Mouse (Mus musculus): ENCODE data around the gene Cnr2.
A peak's percentile ranks its signal among the peaks of the same experiment; 100 is the strongest.

Cnr2 gene

DNA sequence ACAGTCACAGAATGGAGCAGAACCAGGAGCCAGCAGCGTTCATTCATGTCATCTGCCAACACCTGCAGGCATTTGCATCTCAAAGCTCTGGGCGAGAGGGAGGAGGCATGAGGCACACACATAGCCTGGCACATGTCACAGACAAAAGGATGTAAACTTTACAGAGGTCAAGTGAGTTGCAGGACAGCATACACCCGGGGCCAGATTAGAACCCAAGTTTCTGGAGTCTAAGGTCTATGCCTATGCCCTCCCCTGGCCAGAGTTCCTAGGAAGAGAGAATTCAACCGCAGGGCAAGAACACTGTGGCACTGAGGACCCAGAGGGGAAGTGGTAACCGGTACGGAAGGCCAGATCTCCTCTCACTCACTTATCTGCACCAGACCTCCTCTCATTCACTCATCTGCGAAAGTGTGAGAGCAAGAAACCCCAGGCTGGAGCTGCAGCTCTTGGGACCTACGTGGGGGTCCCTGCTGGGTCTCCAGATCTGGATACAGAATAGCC, at the start of gene Cnr2:
TSS of gene Cnr2 (plus strand) at position 324 of the 501 bp plus-strand sequence.
- Histone ChIP-seq H3K4me3 (replicated peaks; ENCODE audit: low read length) (no peak within 1 kb of the TSS), H3K4me1 (replicated peaks; ENCODE audit: low read depth, low read length) (peaks cover 27% of the 10 kb centered on the region), H3K9me3 (ENCODE audit: low read length) (no peaks in the 10 kb centered on the region), H3K36me3 (ENCODE audit: insufficient read depth, low read length) (no peaks in the 10 kb centered on the region), H3K27me3 (ENCODE audit: insufficient read depth, low read length) (peaks cover 2% of the 10 kb centered on the region; the same call in 1 of the 2 replicates)
- no peak for TF ChIP-seq POU5F1 (IDR thresholded peaks at IDR 0.05; ENCODE audit: borderline replicate concordance, low read length)
- no peak for TF ChIP-seq NANOG (IDR thresholded peaks at IDR 0.05; ENCODE audit: borderline replicate concordance, low read length)
- TF ChIP-seq CTCF (conservative IDR thresholded peaks at IDR 0.05; ENCODE audit: low read length), result no peak

DNA sequence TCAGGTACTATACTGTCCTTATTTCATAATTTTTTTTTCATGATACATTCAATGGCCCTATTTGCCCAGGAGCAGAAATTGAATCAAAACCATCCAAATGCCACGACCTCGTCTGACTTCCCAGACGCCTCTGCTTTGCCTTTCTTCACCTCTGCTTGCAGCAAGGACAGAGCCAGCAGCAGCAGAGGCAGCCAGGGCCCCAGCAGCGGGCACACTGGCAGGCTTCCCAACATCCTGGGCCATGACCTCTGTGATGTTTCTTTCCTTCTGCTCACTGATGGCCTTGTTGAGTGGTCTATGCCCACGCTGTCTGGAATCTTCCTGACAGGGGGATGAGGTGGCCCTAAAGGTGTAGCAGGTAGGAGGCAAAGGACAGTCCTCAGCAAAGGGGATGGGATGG, 47.6 kb upstream of the Cnr2 start:
- Histone ChIP-seq H3K27me3 (ENCODE audit: insufficient read depth, low read length) (peaks cover 2% of the 10 kb centered on the region; the same call in 1 of the 2 replicates), H3K36me3 (ENCODE audit: insufficient read depth, low read length) (no peaks in the 10 kb centered on the region), H3K4me1 (replicated peaks; ENCODE audit: low read depth, low read length) (peaks cover 20% of the 10 kb centered on the region), H3K9me3 (ENCODE audit: low read length) (peaks cover 7% of the 10 kb centered on the region), H3K4me3 (replicated peaks; ENCODE audit: low read length) (no peak overlapping the region)
- TF ChIP-seq CTCF (conservative IDR thresholded peaks at IDR 0.05; ENCODE audit: low read length) (no peak), POU5F1 (IDR thresholded peaks at IDR 0.05; ENCODE audit: borderline replicate concordance, low read length) (no peak), NANOG (IDR thresholded peaks at IDR 0.05; ENCODE audit: borderline replicate concordance, low read length) (no peak)

DNA sequence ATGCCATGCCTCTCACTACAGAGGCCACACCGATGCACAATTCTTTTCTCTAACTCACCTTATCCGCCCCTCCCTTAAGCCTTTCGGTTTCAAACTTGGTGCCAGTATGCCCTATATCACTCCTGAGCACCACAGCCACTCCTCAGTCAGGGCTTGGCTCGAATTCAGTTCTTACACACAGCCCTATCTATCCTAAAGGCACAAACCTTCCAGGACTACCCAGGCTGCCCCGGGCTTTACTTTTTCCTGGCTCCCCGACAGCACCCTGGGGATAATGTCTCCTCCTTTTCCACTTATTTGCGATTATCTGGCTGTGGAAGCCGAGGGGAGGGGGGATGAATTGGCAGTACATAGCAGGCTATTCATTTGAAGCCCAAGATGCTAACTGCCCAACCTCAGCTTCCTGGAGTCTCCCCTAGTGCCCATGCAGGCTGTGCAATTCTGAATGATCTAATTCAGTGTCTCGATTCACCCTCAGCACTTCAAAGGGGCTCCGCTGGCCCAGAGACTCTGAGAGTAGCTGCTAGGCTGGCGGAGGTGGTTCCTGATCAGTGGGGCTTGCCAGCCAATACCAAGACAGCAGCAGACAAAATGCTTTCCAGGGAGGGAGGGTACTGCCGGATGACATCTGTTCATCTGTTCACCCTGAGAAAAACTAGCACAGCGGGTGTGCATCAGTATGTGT, 44.6 kb upstream of the Cnr2 start:
- Histone ChIP-seq H3K27me3 (ENCODE audit: insufficient read depth, low read length) (peaks cover 2% of the 10 kb centered on the region; the same call in 1 of the 2 replicates), H3K36me3 (ENCODE audit: insufficient read depth, low read length) (no peaks in the 10 kb centered on the region), H3K4me3 (replicated peaks; ENCODE audit: low read length) (no peak overlapping the region), H3K9me3 (ENCODE audit: low read length) (no peaks in the 10 kb centered on the region), H3K4me1 (replicated peaks; ENCODE audit: low read depth, low read length) (peaks cover 27% of the 10 kb centered on the region)
- no peak for TF ChIP-seq NANOG (IDR thresholded peaks at IDR 0.05; ENCODE audit: borderline replicate concordance, low read length)
- TF ChIP-seq POU5F1 (IDR thresholded peaks at IDR 0.05; ENCODE audit: borderline replicate concordance, low read length), result no peak
- TF ChIP-seq CTCF (conservative IDR thresholded peaks at IDR 0.05; ENCODE audit: low read length), result no peak

DNA sequence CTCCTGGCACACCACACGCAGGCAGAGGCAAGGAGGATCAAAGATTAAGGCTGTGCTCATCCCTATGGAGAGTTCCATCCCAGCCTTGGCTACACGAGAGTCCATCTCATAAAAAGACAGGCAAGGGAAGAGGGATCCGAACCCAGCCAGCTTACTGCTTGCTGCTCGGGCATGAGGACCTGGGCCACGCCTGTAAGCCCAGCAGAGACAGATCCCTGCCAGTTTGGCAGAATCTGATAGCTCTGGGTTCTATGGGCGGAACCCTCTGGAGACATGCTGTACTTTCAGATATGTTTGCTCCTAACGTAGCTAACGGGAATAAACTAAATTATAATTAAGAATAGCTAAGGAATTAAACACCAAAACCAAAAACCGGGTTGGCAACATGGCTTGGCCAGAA, 43.3 kb upstream of the Cnr2 start:
- Histone ChIP-seq H3K4me3 (replicated peaks; ENCODE audit: low read length) (no peak overlapping the region), H3K36me3 (ENCODE audit: insufficient read depth, low read length) (no peaks in the 10 kb centered on the region), H3K27me3 (ENCODE audit: insufficient read depth, low read length) (peaks cover 2% of the 10 kb centered on the region; the same call in 1 of the 2 replicates), H3K9me3 (ENCODE audit: low read length) (no peaks in the 10 kb centered on the region), H3K4me1 (replicated peaks; ENCODE audit: low read depth, low read length) (peaks cover 27% of the 10 kb centered on the region)
- TF ChIP-seq CTCF (conservative IDR thresholded peaks at IDR 0.05; ENCODE audit: low read length), result no peak

DNA sequence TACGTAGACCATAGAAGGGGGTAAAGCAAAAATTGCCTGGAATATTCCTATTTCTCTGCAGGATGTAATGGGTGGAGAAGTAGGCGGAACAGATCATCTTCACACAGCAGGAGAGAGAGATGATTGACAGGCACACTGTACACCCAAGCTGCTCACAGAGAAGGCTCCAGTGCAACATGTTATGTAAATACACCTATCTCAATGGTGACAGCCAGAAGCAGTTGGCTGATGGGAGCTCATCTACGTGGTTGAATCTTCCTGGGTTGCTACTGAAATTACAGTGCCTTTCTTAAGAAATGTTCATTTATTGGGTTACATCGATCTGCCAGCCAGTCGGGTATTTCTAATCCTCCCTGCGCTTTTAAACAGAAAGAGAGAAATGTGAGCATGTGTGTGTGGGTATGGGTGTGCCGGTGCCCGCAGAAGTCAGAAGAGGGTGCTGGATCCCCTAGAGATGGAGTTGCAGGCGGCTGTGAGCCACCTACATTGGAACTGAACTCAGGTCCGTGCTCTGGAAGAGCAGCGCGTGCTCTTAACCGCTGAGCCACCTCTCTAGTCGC, 41.1 kb upstream of the Cnr2 start:
- TF ChIP-seq NANOG (IDR thresholded peaks at IDR 0.05; ENCODE audit: borderline replicate concordance, low read length), result no peak
- no peaks in the 10 kb centered on the region for H3K9me3 ChIP-seq (ENCODE audit: low read length)
- peaks cover 42% of the 10 kb centered on the region for H3K4me1 ChIP-seq (replicated peaks; ENCODE audit: low read depth, low read length)
- H3K36me3 ChIP-seq (ENCODE audit: insufficient read depth, low read length), result peaks cover 12% of the 10 kb centered on the region
- H3K4me3 ChIP-seq (replicated peaks; ENCODE audit: low read length), result peak overlapping the region; percentile 96
- H3K27me3 ChIP-seq (ENCODE audit: insufficient read depth, low read length), result no peaks in the 10 kb centered on the region

DNA sequence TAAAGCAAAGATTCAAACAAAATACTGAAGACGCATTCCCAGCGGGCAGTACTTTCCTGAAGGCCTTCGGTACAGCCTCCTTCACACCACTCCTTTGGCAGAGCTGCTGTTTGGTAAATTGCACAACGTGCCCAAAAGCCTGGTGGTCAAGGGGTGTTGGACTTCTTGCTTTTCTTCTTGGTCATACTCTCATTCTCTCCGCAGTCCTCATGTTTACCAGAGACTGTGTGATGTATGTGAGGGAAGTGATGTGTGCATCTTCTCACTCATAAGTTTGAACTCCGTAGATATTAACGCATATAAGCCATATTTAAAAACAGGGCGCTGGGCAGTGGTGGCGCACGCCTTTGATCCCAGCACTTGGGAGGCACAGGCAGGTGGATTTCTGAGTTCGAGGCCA, 40.6 kb upstream of the Cnr2 start:
- H3K27me3 ChIP-seq (ENCODE audit: insufficient read depth, low read length), result no peaks in the 10 kb centered on the region
- H3K4me3 ChIP-seq (replicated peaks; ENCODE audit: low read length), result peak overlapping the region; percentile 96
- H3K36me3 ChIP-seq (ENCODE audit: insufficient read depth, low read length), result peaks cover 18% of the 10 kb centered on the region
- TF ChIP-seq NANOG (IDR thresholded peaks at IDR 0.05; ENCODE audit: borderline replicate concordance, low read length), result no peak
- TF ChIP-seq POU5F1 (IDR thresholded peaks at IDR 0.05; ENCODE audit: borderline replicate concordance, low read length), result no peak
- no peak for TF ChIP-seq CTCF (conservative IDR thresholded peaks at IDR 0.05; ENCODE audit: low read length)
- H3K4me1 ChIP-seq (replicated peaks; ENCODE audit: low read depth, low read length), result peaks cover 47% of the 10 kb centered on the region
- H3K9me3 ChIP-seq (ENCODE audit: low read length), result no peaks in the 10 kb centered on the region

DNA sequence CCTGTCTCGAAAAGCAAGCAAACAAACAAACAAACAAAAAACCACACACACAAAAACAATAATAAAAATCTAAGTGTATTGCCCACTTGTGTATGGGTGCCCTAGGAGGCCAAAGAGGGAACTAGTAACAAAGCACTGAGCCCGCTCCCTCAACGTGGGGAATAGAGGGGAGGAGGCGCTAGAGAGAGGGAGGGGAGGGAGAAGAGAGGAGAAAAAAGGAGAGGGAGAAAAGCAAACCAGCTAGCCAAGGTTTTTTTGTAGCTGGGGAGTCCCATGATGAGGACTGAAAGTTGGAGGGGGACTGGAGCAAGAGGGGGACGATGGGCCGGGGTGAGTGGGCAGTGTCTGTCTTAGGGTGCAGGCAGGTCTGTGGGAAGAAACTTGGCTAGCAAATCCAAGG, 40.1 kb upstream of the Cnr2 start:
- no peaks in the 10 kb centered on the region for H3K9me3 ChIP-seq (ENCODE audit: low read length)
- H3K27me3 ChIP-seq (ENCODE audit: insufficient read depth, low read length), result no peaks in the 10 kb centered on the region
- peaks cover 22% of the 10 kb centered on the region for H3K36me3 ChIP-seq (ENCODE audit: insufficient read depth, low read length)
- peak overlapping the region; percentile 96 for H3K4me3 ChIP-seq (replicated peaks; ENCODE audit: low read length)
- H3K4me1 ChIP-seq (replicated peaks; ENCODE audit: low read depth, low read length), result peaks cover 51% of the 10 kb centered on the region
- TF ChIP-seq POU5F1 (IDR thresholded peaks at IDR 0.05; ENCODE audit: borderline replicate concordance, low read length) (no peak), NANOG (IDR thresholded peaks at IDR 0.05; ENCODE audit: borderline replicate concordance, low read length) (no peak), CTCF (conservative IDR thresholded peaks at IDR 0.05; ENCODE audit: low read length) (no peak)

DNA sequence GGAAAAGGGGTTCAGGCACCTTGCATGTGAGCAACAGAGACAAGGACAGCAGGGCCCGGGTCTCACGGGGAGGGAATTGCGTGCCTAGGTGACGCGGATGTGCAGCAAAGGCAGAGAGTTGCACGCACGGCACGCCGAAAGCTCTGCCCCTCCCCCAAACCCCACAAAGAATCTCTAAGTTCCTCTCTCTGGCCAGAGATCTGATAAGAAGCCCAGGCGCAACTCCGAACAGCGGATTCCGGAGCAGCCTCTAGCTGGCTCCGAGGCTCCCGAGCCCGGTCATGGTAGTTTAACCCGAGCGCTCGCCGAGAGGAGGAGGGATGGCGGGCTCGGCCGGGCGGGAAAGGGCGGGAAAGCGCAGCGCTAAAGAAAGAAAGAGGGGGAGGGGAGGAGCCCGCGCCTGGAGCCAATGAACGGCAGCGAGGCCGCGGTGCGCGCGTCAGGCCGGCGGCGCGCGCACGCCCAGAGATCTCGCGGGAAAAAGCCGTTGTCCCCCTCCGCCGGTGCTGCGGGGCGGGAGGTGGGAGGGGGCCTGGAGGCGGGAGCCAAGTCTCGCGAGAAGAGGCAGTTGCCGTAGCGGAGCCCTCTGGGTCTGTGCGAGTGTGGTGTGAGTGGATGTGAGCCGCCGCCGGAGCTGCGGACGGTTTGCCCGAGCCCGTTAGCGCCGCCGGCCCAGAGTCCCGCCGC, 39.5 kb upstream of the Cnr2 start, which contains the start of gene Srsf10:
TSS of gene Srsf10 (plus strand) at position 212 of the 687 bp plus-strand sequence.
- H3K4me3 ChIP-seq (replicated peaks; ENCODE audit: low read length), result peak within 1 kb of the TSS; percentile 96
- H3K4me1 ChIP-seq (replicated peaks; ENCODE audit: low read depth, low read length), result peaks cover 51% of the 10 kb centered on the region
- no peaks in the 10 kb centered on the region for H3K9me3 ChIP-seq (ENCODE audit: low read length)
- no peak for TF ChIP-seq CTCF (conservative IDR thresholded peaks at IDR 0.05; ENCODE audit: low read length)
- no peak for TF ChIP-seq POU5F1 (IDR thresholded peaks at IDR 0.05; ENCODE audit: borderline replicate concordance, low read length)
- no peak for TF ChIP-seq NANOG (IDR thresholded peaks at IDR 0.05; ENCODE audit: borderline replicate concordance, low read length)
- no peaks in the 10 kb centered on the region for H3K27me3 ChIP-seq (ENCODE audit: insufficient read depth, low read length)
- peaks cover 28% of the 10 kb centered on the region for H3K36me3 ChIP-seq (ENCODE audit: insufficient read depth, low read length)

All from E14TG2a.4 (cell line).